ENCODE assay signal across 9 mouse cellular contexts in the genomic region with DNA sequence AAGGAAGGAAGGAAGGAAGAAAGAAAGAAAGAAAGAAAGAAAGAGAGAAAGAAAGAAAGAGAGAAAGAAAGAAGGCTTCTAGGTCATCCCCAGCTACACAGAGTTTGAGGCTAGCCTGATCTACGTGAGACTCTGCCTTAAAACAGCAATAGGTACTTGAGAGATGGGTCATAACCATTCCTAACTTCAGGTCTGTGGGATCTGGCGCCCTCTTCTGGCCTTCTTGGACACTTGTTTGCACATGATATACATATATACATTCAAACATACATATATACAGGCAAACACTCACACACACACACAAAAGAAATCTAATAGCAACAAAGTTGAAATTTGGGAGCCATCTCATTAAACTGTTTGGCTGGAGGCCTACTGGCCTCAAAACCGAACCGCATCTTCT. TPM values are rescaled to one million over a fixed set of nuclear protein-coding genes. Genes with fewer than 3 reads are reported as not detected.
DNase-seq lines count a peak whose midpoint lies in the region; ATAC-seq and TF ChIP-seq lines count a peak whose summit lies in the region.
"Had no signal": no experiment of that assay in that cellular context is flagged by ENCODE, and none has a peak within 500 bp of the region (broad histone marks: within the 10 kb centered on the region; RNA-seq: fewer than 3 reads in every experiment).

No protein-coding gene starts in this region.

- H3K9ac ChIP-seq in embryonic facial prominence, embryonic 11.5 days (replicated peaks; ENCODE audit: low read length) = no peak overlapping the region
- H3K9ac ChIP-seq in lung, postnatal 0 days (replicated peaks; ENCODE audit: low read depth) = no peak overlapping the region
- no peak overlapping the region for H3K9ac ChIP-seq in midbrain, embryonic 11.5 days (ENCODE audit: low read length)
- H3K9ac ChIP-seq: limb, embryonic 12.5 days had no signal

- no peak overlapping the region for H3K4me3 ChIP-seq in embryonic facial prominence, embryonic 11.5 days (ENCODE audit: low read depth, low read length)
- no peak overlapping the region for H3K4me3 ChIP-seq in embryonic facial prominence, embryonic 10.5 days
- no peak overlapping the region for H3K4me3 ChIP-seq in lung, postnatal 0 days (ENCODE audit: low read depth, low read length)
- no peak overlapping the region for H3K4me3 ChIP-seq in midbrain, embryonic 11.5 days (ENCODE audit: low read depth, low read length)
- H3K4me3 ChIP-seq: limb, embryonic 12.5 days had no signal

- no peak overlapping the region for H3K27ac ChIP-seq in embryonic facial prominence, embryonic 11.5 days (replicated peaks; ENCODE audit: low read depth, low read length)
- H3K27ac ChIP-seq in embryonic facial prominence, embryonic 10.5 days (replicated peaks) = no peak overlapping the region
- no peak overlapping the region for H3K27ac ChIP-seq in lung, postnatal 0 days (ENCODE audit: low read length)
- H3K27ac ChIP-seq in midbrain, embryonic 11.5 days (ENCODE audit: low read depth, low read length) = no peak overlapping the region
- H3K27ac ChIP-seq: limb, embryonic 12.5 days had no signal

- TF ChIP-seq EP300 in lung, postnatal 0 days (IDR thresholded peaks at IDR 0.05) = no peak

- no peaks in the 10 kb centered on the region for H3K9me3 ChIP-seq in embryonic facial prominence, embryonic 11.5 days (replicated peaks; ENCODE audit: control insufficient read depth, low read length)
- H3K9me3 ChIP-seq in embryonic facial prominence, embryonic 10.5 days = no peaks in the 10 kb centered on the region
- H3K9me3 ChIP-seq in lung, postnatal 0 days (ENCODE audit: low read length) = no peaks in the 10 kb centered on the region
- H3K9me3 ChIP-seq in midbrain, embryonic 11.5 days (ENCODE audit: control insufficient read depth, low read length) = no peaks in the 10 kb centered on the region

- no peaks in the 10 kb centered on the region for H3K4me1 ChIP-seq in embryonic facial prominence, embryonic 11.5 days (ENCODE audit: control insufficient read depth, insufficient read depth, low read length)
- peaks cover 18% of the 10 kb centered on the region for H3K4me1 ChIP-seq in embryonic facial prominence, embryonic 10.5 days
- no peaks in the 10 kb centered on the region for H3K4me1 ChIP-seq in lung, postnatal 0 days (ENCODE audit: insufficient read depth, low read depth, low read length)
- H3K4me1 ChIP-seq in midbrain, embryonic 11.5 days (ENCODE audit: control insufficient read depth, insufficient read depth, low read length) = peaks cover 7% of the 10 kb centered on the region

- peak; percentile 62 for TF ChIP-seq CTCF in lung, postnatal 0 days (IDR thresholded peaks at IDR 0.05)

- peak; percentile 41 for DNase-seq in embryonic facial prominence, embryonic 11.5 days (ENCODE audit: low spot score)
- DNase-seq in embryonic facial prominence, embryonic 10.5 days (ENCODE audit: low spot score) = no peak
- no peak for DNase-seq in lung, postnatal 0 days (ENCODE audit: low spot score)
- DNase-seq in lung, postnatal 10 days = no peak
- DNase-seq in ZHBTc4 (ENCODE audit: low read depth, low spot score) = peak; percentile 87
- peak; percentile 64 for DNase-seq in thymus, postnatal 14 days
- no peak for DNase-seq in midbrain, embryonic 11.5 days (ENCODE audit: low spot score, missing footprints)

- ATAC-seq in embryonic facial prominence, embryonic 11.5 days (replicated peaks; ENCODE audit: insufficient number of reproducible peaks, low FRiP score, low TSS enrichment, low read depth) = no peak
- ATAC-seq in lung, postnatal 0 days = no peak
- ATAC-seq in midbrain, embryonic 11.5 days (ENCODE audit: low FRiP score) = no peak
- ATAC-seq in megakaryocyte progenitor cell, adult 5-6 weeks (replicated peaks; ENCODE audit: poor library complexity) = no peak

- H3K27me3 ChIP-seq in embryonic facial prominence, embryonic 11.5 days (ENCODE audit: control insufficient read depth, insufficient read depth, low read length) = peaks cover 5% of the 10 kb centered on the region
- H3K27me3 ChIP-seq in embryonic facial prominence, embryonic 10.5 days (replicated peaks; ENCODE audit: low read depth, poor library complexity, severe bottlenecking) = peaks cover 55% of the 10 kb centered on the region
- peaks cover 6% of the 10 kb centered on the region; the same call in 1 of the 2 replicates for H3K27me3 ChIP-seq in lung, postnatal 0 days (replicated peaks; ENCODE audit: insufficient read depth, low read length)
- peaks cover 6% of the 10 kb centered on the region for H3K27me3 ChIP-seq in midbrain, embryonic 11.5 days (ENCODE audit: control insufficient read depth, insufficient read depth, low read length)

- no peaks in the 10 kb centered on the region for H3K36me3 ChIP-seq in embryonic facial prominence, embryonic 11.5 days (replicated peaks; ENCODE audit: control insufficient read depth, insufficient read depth, low read depth, low read length)
- no peaks in the 10 kb centered on the region for H3K36me3 ChIP-seq in embryonic facial prominence, embryonic 10.5 days (replicated peaks)
- H3K36me3 ChIP-seq in lung, postnatal 0 days (ENCODE audit: insufficient read depth, low read length) = no peaks in the 10 kb centered on the region
- no peaks in the 10 kb centered on the region for H3K36me3 ChIP-seq in midbrain, embryonic 11.5 days (ENCODE audit: control insufficient read depth, insufficient read depth, low read length)
- H3K36me3 ChIP-seq: limb, embryonic 12.5 days had no signal

- WGBS in embryonic facial prominence, embryonic 11.5 days = 64% methylated on average over 4 of the region's 4 CpGs
- WGBS in embryonic facial prominence, embryonic 10.5 days = 66% methylated on average over 4 of the region's 4 CpGs
- WGBS in lung, postnatal 0 days = 73% methylated on average over 4 of the region's 4 CpGs
- 68% methylated on average over 4 of the region's 4 CpGs for WGBS in midbrain, embryonic 11.5 days

- H3K4me2 ChIP-seq in embryonic facial prominence, embryonic 11.5 days (ENCODE audit: low read depth, low read length) = no peak overlapping the region
- H3K4me2 ChIP-seq in lung, postnatal 0 days (replicated peaks; ENCODE audit: low read depth, low read length) = no peak overlapping the region
- no peak overlapping the region for H3K4me2 ChIP-seq in midbrain, embryonic 11.5 days
- H3K4me2 ChIP-seq: limb, embryonic 12.5 days had no signal

RNA-seq across cellular contexts. Expression of a gene that starts 19.3 kb away (rescaled TPM):
- polyA plus RNA-seq in embryonic facial prominence, embryonic 11.5 days (2014; fragmentation: Nextera tagmentation; extraction: Ambion mirVana) = 3.4 and 3.6 TPM in 2 replicates
- polyA plus RNA-seq in embryonic facial prominence, embryonic 10.5 days (2016; fragmentation: Nextera tagmentation; extraction: Ambion mirVana) = 3.4 and 4.9 TPM in 2 replicates
- polyA plus RNA-seq in lung, postnatal 0 days (2015; fragmentation: Nextera tagmentation; extraction: Ambion mirVana) = 18.1 and 22.7 TPM in 2 replicates
- 4.6 and 4.9 TPM in 2 replicates for polyA plus RNA-seq in midbrain, embryonic 11.5 days (2014; fragmentation: Nextera tagmentation; extraction: Ambion mirVana)
- total RNA-seq in megakaryocyte progenitor cell, adult 5-6 weeks (2015) = not detected in 2 replicates
- total RNA-seq in megakaryocyte progenitor cell, adult 5-6 weeks (2017) = not detected in 2 replicates

RNA-seq across cellular contexts. Expression of a gene that starts 33.7 kb away (rescaled TPM):
- 8.6 and 9.0 TPM in 2 replicates for polyA plus RNA-seq in embryonic facial prominence, embryonic 11.5 days (2014; fragmentation: Nextera tagmentation; extraction: Ambion mirVana)
- 8.4 and 9.2 TPM in 2 replicates for polyA plus RNA-seq in embryonic facial prominence, embryonic 10.5 days (2016; fragmentation: Nextera tagmentation; extraction: Ambion mirVana)
- 9.7 and 11.4 TPM in 2 replicates for polyA plus RNA-seq in lung, postnatal 0 days (2015; fragmentation: Nextera tagmentation; extraction: Ambion mirVana)
- 3.5 and 3.7 TPM in 2 replicates for polyA plus RNA-seq in midbrain, embryonic 11.5 days (2014; fragmentation: Nextera tagmentation; extraction: Ambion mirVana)
- 0.15 and 1.9 TPM in 2 replicates for total RNA-seq in megakaryocyte progenitor cell, adult 5-6 weeks (2015)
- 0.04 TPM in 1 of 2 replicates, not detected in the other for total RNA-seq in megakaryocyte progenitor cell, adult 5-6 weeks (2017)

RNA-seq across cellular contexts. Expression of a gene that starts 56.0 kb away (rescaled TPM):
- 562 and 613 TPM in 2 replicates for polyA plus RNA-seq in embryonic facial prominence, embryonic 11.5 days (2014; fragmentation: Nextera tagmentation; extraction: Ambion mirVana)
- 539 and 546 TPM in 2 replicates for polyA plus RNA-seq in embryonic facial prominence, embryonic 10.5 days (2016; fragmentation: Nextera tagmentation; extraction: Ambion mirVana)
- 446 and 458 TPM in 2 replicates for polyA plus RNA-seq in lung, postnatal 0 days (2015; fragmentation: Nextera tagmentation; extraction: Ambion mirVana)
- 465 and 471 TPM in 2 replicates for polyA plus RNA-seq in midbrain, embryonic 11.5 days (2014; fragmentation: Nextera tagmentation; extraction: Ambion mirVana)
- total RNA-seq in megakaryocyte progenitor cell, adult 5-6 weeks (2015) = 3,042 and 3,166 TPM in 2 replicates
- total RNA-seq in megakaryocyte progenitor cell, adult 5-6 weeks (2017) = 795 and 921 TPM in 2 replicates

Comparison
In these comparisons a context has a peak if more than half of its experiments do, and no peak if none do; other contexts are left out.
1. DNase-seq: peak in embryonic facial prominence, embryonic 11.5 days (single experiment), ZHBTc4 (single experiment) and thymus, postnatal 14 days (single experiment); none in embryonic facial prominence, embryonic 10.5 days (single experiment), lung, postnatal 0 days (single experiment), lung, postnatal 10 days (single experiment) and midbrain, embryonic 11.5 days (single experiment).